Mouse (Mus musculus): ENCODE results near the gene Xpo5. TPM values are rescaled to one million over a fixed set of nuclear protein-coding genes. Genes with fewer than 3 reads are reported as not detected.

Gene Xpo5
- total RNA-seq, 4 experiments from 2014 or later: 39.5 to 54.2 (median 46.8) TPM

GRCm38 (mm10) chr17:46258279-46259053, 55.9 kb downstream of the Xpo5 start:
- DNase-seq (ENCODE audit: low spot score in 2 of 2): no peak

GRCm38 (mm10) chr17:46259675-46260074, 57.1 kb downstream of the Xpo5 start:
- no peak for DNase-seq (ENCODE audit: low spot score in 2 of 2)

GRCm38 (mm10) chr17:46262201-46262694, 59.7 kb downstream of the Xpo5 start:
- DNase-seq (ENCODE audit: low spot score in 2 of 2): no peak

GRCm38 (mm10) chr17:46265502-46265901, 62.9 kb downstream of the Xpo5 start:
- DNase-seq (ENCODE audit: low spot score in 2 of 2): no peak

- peak; percentile 76 to 88 for DNase-seq (ENCODE audit: low spot score in 2 of 2)
Observed at GRCm38 (mm10) chr17:46265918-46266618, 63.5 kb downstream of the Xpo5 start.

- no peak for DNase-seq (ENCODE audit: low spot score in 2 of 2)
Observed at GRCm38 (mm10) chr17:46266986-46267385, 64.4 kb downstream of the Xpo5 start.

GRCm38 (mm10) chr17:46267511-46267910, 64.9 kb downstream of the Xpo5 start:
- DNase-seq (ENCODE audit: low spot score in 2 of 2): no peak

GRCm38 (mm10) chr17:46268026-46268720, 65.6 kb downstream of the Xpo5 start:
- no peak for DNase-seq (ENCODE audit: low spot score in 2 of 2)

- no peak for DNase-seq (ENCODE audit: low spot score in 2 of 2)
Observed at GRCm38 (mm10) chr17:46269771-46270534, 67.4 kb downstream of the Xpo5 start.

- no peak for DNase-seq (ENCODE audit: low spot score in 2 of 2)
Observed at GRCm38 (mm10) chr17:46272058-46272457, 69.5 kb downstream of the Xpo5 start.

GRCm38 (mm10) chr17:46272675-46273074, 70.1 kb downstream of the Xpo5 start:
- no peak for DNase-seq (ENCODE audit: low spot score in 2 of 2)

GRCm38 (mm10) chr17:46273803-46274236, 71.2 kb downstream of the Xpo5 start:
- DNase-seq (ENCODE audit: low spot score in 2 of 2): no peak

GRCm38 (mm10) chr17:46274465-46274864, 71.9 kb downstream of the Xpo5 start:
- no peak for DNase-seq (ENCODE audit: low spot score in 2 of 2)

GRCm38 (mm10) chr17:46275034-46275433, 72.5 kb downstream of the Xpo5 start:
- no peak for DNase-seq (ENCODE audit: low spot score in 2 of 2)

- DNase-seq (ENCODE audit: low spot score in 2 of 2): no peak
Observed at GRCm38 (mm10) chr17:46275506-46275905, 72.9 kb downstream of the Xpo5 start.

GRCm38 (mm10) chr17:46277586-46277985, 75.0 kb downstream of the Xpo5 start:
- DNase-seq (ENCODE audit: low spot score in 2 of 2): no peak

GRCm38 (mm10) chr17:46278011-46278765, 75.6 kb downstream of the Xpo5 start:
- DNase-seq (ENCODE audit: low spot score in 2 of 2): no peak

- DNase-seq (ENCODE audit: low spot score in 2 of 2): peak; percentile 63 to 68
Observed at GRCm38 (mm10) chr17:46282483-46283123, 80.0 kb downstream of the Xpo5 start, which contains the start of gene Tjap1. Tjap1 (minus strand) TSS chr17:46283026.

- no peak for DNase-seq (ENCODE audit: low spot score in 2 of 2)
Observed at GRCm38 (mm10) chr17:46283140-46283539, 80.6 kb downstream of the Xpo5 start.

GRCm38 (mm10) chr17:46283911-46284310, 81.3 kb downstream of the Xpo5 start:
- no peak for DNase-seq (ENCODE audit: low spot score in 2 of 2)

All from layer of hippocampus, adult 8-10 months (tissue).